Mouse (Mus musculus) heart, adult 8-10 months (tissue): ENCODE measurements at regions not wholly inside any gene's neighbourhood (a gene's known extent, or its start where the extent isn't known, plus 50 kb on each side); places are given as distances from the start of the nearest gene placed in this dataset.

ENCODE experiments used
- DNase-seq: peaks from one replicate; pipeline ENCODE4 v3.0.0; 2022; ENCODE audit warnings: low spot score

GRCm38 (mm10) chr4:47724331-47725004, 250.0 kb downstream of the Sec61b start:
- DNase-seq: no peak

DNA sequence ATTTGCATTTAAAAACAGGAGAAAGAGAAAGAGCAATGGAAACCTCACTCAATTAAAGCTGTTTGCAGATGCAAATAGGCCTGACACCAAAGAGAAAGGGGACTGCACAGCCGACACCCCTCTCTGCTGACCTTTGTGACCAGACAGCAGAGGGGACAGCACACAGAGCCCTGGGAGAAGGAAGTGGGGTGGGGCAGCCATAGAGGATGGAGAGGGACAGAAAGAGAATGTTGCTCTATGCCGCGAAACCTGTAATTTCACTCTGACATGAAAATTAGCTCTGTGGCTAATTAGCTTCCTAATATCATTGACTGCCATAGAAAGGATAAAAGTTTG, 250.5 kb downstream of the Sec61b start:
- no peak for DNase-seq

GRCm38 (mm10) chr4:47746498-47747190, 272.2 kb downstream of the Sec61b start:
- no peak for DNase-seq

DNA sequence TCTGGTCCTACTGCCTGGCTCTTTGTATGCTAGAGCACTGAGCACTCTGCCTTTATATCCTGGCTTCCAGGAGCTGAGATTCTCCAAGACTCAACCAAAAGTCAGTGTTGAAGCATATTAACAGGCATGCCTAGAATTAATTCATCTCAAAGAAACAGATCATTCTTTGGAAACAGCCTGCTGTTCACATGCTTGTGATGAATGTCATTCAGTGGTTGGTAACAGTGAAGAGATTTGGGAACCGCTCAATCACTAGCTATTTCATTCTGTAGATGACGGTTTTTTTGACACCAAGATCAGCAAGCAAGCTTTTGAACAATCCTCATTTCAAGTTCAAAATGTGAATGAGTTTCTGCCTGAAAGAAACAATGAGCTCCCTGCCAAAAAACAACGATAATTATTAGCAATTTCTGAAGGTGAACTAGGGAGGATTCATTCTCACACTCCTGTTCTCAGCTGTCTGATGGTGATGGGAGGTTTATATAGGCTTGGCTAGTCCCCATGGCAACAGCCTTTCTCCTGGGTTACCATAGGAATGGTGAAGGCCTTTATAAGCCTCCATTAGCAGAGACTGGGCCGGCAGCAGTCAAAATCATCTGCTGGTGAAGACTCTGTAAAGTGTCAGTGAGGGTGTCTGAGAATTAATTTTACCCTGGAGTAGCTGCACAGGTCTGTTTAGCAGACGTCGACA, 272.6 kb upstream of the Nr4a3 start:
- DNase-seq: no peak

DNA sequence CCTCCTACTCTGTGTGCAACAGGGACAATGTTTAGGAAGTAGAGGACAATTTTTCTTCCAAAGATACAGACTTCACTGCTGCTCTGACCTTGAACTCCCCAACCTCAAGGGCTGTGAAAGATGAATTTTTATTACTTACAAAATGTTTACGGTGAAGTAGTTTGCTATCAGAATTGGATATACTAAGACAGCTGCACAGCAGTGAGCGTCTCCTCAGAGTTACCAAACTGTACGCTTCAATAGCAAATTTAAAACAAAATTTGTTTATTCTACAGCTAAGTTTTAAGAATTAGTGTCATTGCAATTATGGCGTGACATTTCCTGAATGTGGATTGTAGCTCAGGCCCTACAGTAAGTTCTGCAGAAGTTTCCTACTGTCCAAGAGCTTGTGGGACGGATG, 270.3 kb upstream of the Nr4a3 start:
- no peak for DNase-seq

DNA sequence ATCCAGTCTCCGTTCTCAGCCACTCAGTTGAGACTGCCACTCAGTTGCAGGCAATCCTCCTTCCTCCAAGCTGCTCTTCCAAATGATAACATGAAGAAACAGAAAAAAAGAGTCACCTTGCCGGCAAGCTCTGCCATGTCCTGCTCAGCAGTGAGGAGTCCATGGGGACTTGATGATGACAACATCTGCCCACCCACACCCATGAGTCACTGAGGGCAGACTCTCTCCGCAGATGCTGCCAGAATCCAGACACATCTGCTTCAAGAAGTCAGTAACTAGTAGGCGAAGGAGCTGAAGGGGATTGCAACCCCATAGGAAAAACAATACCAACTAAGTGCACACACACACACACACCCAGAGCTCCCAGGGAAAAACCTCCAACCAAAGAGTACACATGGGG, 263.9 kb upstream of the Nr4a3 start:
- DNase-seq: no peak

- no peak for DNase-seq
Observed at GRCm38 (mm10) chr4:47796977-47797376, 248.0 kb upstream of the Nr4a3 start.

- DNase-seq: no peak
Observed at GRCm38 (mm10) chr4:47799165-47799564, 245.8 kb upstream of the Nr4a3 start.

DNA sequence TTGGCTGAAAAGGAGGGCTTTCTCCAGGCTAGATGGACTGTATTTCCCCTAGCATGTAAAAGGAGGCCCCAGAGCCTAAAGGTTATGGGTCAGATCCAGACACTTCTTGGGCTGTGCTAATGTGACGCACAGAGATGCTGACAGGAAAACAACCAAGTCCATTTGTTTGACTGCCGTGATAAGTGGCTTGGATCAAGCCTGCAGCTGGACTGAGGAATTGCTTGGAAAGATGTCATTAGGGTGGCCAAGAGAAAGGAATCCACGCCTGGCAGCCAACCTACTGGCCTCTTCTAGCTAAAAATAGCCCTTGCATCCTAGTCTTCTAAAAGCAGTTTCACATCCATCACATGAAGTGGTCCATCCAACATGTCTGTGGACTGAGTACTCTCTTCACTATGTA, 241.8 kb upstream of the Nr4a3 start:
- peak; percentile 36 for DNase-seq

DNA sequence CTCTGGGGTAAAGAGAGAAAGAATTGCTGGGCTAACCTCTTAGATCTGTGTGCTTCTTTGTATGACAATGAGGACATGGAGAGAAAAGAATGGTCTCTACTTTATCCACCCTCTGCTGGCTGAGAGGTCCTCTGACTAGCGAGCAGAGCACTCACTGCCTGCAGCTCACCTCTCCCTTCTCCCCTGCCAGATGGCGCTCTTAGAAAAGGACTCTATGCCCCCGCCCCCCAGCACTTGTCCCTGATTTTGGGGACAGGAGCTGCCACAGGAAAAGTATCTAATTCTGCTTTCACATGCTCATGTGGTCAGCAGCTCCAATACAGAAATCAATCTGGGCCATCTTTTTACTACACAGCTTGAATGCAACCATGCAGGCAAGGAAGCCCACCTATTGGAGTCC, 237.1 kb upstream of the Nr4a3 start:
- DNase-seq: no peak

DNA sequence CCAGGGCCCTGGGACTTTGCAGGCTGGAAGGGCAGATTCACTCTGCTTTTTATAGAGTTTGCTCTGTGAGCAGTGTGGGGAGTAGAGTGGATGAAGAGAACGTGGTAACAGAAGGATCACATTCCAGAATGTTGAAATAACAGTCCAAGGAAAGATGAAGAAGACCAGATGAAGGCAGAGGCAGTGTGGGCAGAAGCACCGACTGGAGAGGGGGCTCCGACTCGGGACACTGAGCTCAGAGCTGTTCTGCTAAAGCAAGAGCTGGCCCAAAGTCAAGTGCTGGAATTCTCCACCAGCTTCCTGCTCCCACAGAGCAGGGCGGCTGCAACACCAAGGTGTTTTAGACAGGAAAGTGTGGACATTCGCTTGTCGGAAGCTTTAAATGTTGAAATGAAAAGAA, 230.9 kb upstream of the Nr4a3 start:
- no peak for DNase-seq

DNA sequence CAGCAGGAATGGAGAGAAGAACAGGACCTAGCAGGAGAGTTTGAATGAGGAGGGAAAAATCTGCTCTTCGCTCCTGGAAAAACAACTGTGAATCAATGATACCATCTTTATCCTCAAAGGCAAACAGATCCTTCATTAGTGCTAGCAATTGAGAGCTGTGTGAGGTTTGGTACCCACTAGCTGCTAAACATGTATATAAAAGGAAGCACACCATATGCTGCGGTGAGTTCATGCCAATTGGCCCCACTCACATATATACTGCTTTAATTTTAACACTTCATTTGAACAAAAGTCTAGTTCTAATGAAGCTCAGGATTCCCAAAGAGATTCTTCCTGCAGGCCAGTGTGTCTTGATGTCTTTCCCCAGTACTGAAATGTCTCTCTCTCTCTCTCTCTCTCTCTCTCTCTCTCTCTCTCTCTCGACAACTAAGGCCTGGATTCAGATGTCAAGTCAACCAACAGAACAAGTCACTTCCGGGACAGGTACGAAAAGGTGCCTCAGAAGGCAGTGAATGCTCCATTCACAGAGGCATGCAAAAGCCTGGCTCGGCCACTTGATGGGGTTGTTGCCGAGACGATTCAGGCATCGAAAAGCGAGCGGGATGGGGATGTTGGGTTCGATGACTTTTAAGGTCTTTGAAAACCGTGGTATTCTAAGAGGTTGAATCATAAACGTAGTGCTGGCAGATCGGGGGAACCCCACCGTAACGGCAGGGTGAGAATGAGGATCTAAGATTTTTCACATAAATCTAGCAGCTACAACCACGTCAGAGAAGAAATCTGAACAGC, 226.4 kb upstream of the Nr4a3 start:
- DNase-seq: no peak

DNA sequence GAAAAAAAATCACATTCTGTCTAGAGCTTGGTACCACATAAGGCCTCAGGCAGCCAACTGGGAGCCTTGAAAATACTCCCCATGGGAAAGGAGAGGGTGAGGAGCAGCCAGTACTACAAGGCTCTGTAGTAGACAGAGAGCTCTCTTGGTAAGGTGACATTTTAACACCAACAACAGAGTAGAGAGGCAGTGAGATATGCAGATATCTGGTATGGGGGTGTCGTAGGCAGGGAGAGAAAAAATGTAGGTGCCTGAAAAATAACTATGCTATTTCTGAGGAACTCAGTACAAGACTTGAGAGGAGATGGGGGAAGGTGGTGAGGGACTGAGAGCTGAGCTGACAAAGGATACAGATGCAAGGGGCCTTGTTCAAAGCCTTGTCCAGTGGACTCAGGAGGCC, 224.4 kb upstream of the Nr4a3 start:
- no peak for DNase-seq

DNA sequence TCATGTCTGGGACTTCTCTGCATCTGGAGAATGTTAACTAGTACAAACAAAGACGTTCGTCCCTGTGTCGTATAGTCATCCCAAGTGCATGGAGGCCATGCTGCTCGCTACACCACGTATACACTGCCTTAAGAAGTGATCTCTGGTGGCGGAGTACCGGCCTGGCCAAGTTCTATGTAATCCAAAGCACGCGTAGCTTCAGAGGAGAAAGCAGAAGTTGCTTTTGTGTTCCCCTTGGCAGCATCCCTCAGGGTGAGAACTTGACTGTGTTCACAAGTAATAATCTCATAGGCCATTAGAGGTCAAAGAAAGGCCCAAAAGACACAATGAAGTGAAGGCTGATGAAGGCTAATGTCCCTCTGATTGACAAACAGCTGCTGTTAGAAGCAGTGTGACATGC, 221.7 kb upstream of the Nr4a3 start:
- DNase-seq: no peak

DNA sequence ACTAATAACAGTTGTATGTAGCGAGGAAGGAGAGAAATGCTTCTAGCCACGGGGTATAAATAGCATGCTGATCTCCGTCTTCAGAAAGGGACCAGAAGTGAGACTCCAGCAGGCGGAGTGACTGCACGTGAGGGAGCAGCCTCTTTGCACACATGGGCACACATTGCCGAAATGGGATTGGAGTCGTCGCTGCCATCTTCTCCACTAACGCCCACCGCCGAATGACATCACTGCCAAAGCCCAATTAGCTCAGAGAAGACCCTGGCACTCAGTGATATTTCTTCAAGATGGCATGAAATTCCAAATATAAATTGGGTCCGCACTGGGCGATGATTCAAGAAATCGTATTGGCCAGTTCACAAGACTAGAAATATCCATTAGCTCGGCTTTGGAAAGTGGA, 220.9 kb upstream of the Nr4a3 start:
- no peak for DNase-seq

GRCm38 (mm10) chr4:47832905-47833304, 212.0 kb upstream of the Nr4a3 start:
- no peak for DNase-seq

- no peak for DNase-seq
Observed at GRCm38 (mm10) chr4:47838411-47838810, 206.5 kb upstream of the Nr4a3 start.

DNA sequence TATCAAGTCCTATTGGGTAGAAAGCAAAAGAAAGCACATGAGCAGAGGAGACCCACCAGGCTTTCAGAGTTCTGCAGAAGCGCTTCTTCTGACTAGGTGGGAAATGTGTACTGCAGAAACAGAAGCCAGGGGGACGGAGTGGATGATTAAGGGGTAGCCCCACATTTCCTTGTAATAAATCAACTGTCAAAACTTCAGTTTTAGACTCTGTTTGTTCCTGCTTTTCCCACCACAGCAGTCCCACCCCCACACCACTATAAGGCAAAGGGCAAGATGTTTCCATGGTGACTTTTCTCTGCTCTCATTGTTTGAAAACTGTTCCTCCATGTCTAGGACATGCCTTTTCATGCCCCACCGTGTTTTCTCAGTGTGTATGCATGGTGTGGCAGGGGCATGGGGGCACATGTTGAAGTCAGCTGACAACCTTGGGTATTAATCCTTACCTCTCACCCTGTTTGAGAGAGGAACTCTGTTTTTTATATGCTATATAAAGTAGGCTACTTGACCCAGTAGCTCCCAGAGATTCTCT, 202.8 kb upstream of the Nr4a3 start:
- no peak for DNase-seq

GRCm38 (mm10) chr4:47845239-47845638, 199.7 kb upstream of the Nr4a3 start:
- no peak for DNase-seq

DNA sequence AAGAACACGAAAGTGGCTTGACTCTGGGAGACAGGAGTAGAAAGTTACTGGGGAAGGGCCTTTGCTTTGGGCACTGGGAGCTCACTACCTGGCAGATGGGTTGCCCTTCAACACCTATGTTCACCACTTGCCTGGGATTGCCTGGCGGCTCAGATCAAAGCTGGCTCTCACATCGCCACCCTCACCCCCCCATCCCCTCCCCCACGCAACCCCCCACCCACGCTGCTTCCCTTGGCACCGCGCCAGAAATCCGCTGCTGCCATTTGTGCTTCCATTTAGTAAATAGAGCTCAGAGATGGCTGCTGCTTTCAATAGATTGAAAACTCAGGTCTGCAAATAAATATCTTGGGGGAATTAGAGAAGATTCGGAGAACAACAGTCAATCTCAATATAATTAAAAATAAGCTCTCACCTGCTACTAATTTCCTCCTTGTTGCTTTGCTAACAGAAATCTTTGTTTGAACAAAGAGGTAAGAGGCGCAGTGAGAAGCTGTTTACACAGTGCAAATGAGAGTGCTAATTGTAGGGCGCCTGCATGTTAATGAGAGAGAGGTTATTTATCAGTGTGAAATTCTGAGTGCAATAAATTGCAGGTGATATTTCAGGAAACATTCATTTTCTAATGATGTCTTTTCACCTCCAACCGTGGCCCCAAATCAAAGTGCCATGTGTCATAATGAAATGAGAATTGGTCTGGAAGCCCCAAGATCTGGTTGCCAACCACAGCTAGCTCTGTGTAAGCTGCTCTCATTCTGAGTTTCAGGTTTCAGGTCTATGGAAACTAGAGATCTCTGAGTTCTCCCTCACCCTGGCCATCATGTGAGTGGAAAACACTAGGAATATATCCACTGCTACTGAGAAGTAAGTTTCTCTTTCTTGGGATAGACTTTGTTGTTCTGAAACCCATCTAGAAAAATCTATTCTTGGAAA, 198.3 kb upstream of the Nr4a3 start:
- no peak for DNase-seq

DNA sequence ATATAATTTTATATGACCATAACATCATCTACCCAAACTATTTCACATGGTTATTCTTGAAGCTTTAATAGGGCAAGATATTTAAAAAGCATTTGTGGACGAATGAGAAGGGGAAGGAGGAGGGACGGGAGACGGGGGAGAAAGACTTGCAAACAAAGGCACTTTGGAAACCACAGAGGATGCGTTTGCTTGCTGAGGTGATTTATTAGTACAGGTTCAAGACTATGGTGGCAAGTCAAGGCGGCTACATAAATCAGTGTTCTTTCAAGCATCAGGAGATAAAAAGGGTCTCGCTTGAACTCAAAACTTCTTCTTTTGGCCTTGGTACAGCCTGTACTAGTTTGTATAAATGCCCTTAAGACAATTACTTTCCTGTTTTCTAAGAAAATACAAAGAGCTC, 183.8 kb upstream of the Nr4a3 start:
- no peak for DNase-seq
